Mouse (Mus musculus) midbrain, embryonic 13.5 days (tissue): ENCODE measurements at regions not wholly inside any gene's neighbourhood (a gene's known extent, or its start where the extent isn't known, plus 50 kb on each side); places are given as distances from the start of the nearest gene placed in this dataset.

Experiments
- ATAC-seq: fragments of 200-750 bp; cut with Nextera tagmentation; 2 replicates; pipeline ENCODE4 v1.8.0; 2017; ENCODE audit warnings: mild to moderate bottlenecking, moderate TSS enrichment, moderate library complexity
- H3K27ac ChIP-seq: fragments of 300-500 bp; sonication (generic); 2 replicates; pipeline ENCODE4 v1.5.1; 2015; ENCODE audit warnings: inconsistent platforms, mild to moderate bottlenecking, moderate library complexity
- H3K27me3 ChIP-seq: fragments of 300-500 bp; sonication (generic); 2 replicates; pipeline ENCODE4 v1.6.1; 2015; ENCODE audit warnings: mild to moderate bottlenecking, inconsistent platforms
- H3K36me3 ChIP-seq: fragments of 300-500 bp; sonication (generic); 2 replicates; pipeline ENCODE4 v1.6.1; 2015; ENCODE audit warnings: mild to moderate bottlenecking, inconsistent platforms
- H3K4me1 ChIP-seq: fragments of 300-500 bp; sonication (generic); replicated peaks from 2 replicates; pipeline ENCODE4 v1.6.1; 2015; ENCODE audit warnings: inconsistent platforms
- H3K4me2 ChIP-seq: fragments of 300-500 bp; sonication (generic); replicated peaks from 2 replicates; pipeline ENCODE4 v1.6.1; 2015; ENCODE audit warnings: moderate library complexity, mild to moderate bottlenecking, inconsistent platforms
- H3K4me3 ChIP-seq: fragments of 300-500 bp; sonication (generic); replicated peaks from 2 replicates; pipeline ENCODE4 v1.5.1; 2015; ENCODE audit warnings: mild to moderate bottlenecking, inconsistent platforms
- H3K9ac ChIP-seq: fragments of 300-500 bp; sonication (generic); replicated peaks from 2 replicates; pipeline ENCODE4 v1.6.1; 2015; ENCODE audit warnings: mild to moderate bottlenecking, inconsistent platforms
- H3K9me3 ChIP-seq: fragments of 300-500 bp; sonication (generic); 2 replicates; pipeline ENCODE4 v1.6.1; 2016; ENCODE audit warnings: mild to moderate bottlenecking, inconsistent platforms
- WGBS: fragments of 180-500 bp; shearing (Covaris S2); methylation state at CpG from one replicate; pipeline ENCODE4 v1.1.7; 2015; 5-methylcytosine and 5-hydroxymethylcytosine counted together

DNA sequence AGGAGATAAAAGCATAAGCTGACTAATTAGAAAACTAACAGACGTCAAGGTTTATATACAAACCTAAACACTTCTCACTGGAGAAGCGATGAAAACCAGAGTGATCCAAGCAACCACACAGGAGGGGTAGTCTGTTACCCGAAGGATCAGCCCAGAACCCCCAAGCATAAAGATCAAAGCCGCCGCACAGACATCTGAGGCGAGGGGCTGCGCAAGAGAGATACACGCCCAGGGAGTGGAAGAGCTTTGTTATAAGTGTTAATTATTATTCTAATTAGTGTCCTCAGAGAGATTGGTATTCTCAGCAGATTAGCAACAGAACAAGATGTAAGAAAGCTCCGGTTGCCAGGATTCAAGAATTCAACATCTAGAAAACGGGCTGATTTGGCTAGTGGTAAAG, 281.2 kb downstream of the Atp23 start:
- ATAC-seq, result peak; percentile 88
- WGBS, result 11% methylated on average over 10 of the region's 10 CpGs

DNA sequence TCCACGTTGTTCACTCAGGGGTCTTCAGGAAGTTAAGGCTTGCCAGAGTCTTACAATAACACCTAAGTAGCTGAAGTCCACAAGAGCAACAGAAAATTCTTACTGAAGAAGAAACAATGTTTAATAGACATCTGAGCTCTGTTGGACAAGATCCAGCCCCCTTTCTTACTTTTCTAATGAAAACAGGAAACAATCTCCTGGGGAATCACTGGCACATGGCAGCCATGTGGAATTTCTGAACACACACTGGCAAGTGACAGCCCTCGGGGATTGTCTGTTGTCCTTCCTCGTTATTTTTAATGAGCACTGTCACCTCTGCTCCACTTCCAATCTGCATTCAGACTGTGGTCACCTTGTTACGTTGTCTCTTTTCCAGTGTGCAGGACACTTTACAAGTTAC, 288.9 kb downstream of the Atp23 start:
- no peak overlapping the region for H3K4me3 ChIP-seq
- no peak overlapping the region for H3K27ac ChIP-seq
- ATAC-seq, result no peak
- H3K27me3 ChIP-seq, result no peaks in the 10 kb centered on the region
- WGBS, result 57% methylated on average over 4 of the region's 4 CpGs
- no peak overlapping the region for H3K4me2 ChIP-seq
- no peaks in the 10 kb centered on the region for H3K36me3 ChIP-seq
- 0 out of 2 replicates have a peak, but pooled peaks cover 3% of the 10 kb centered on the region for H3K4me1 ChIP-seq
- no peak overlapping the region for H3K9ac ChIP-seq
- no peaks in the 10 kb centered on the region for H3K9me3 ChIP-seq

More for the DNA sequence above, 281.2 kb downstream of the Atp23 start:
- Histone ChIP-seq H3K9me3 (no peaks in the 10 kb centered on the region), H3K4me3 (no peak overlapping the region), H3K27ac (peak overlapping the region; percentile 75), H3K36me3 (no peaks in the 10 kb centered on the region), H3K4me1 (peaks cover 28% of the 10 kb centered on the region), H3K27me3 (no peaks in the 10 kb centered on the region), H3K9ac (no peak overlapping the region), H3K4me2 (peak overlapping the region; percentile 30)

DNA sequence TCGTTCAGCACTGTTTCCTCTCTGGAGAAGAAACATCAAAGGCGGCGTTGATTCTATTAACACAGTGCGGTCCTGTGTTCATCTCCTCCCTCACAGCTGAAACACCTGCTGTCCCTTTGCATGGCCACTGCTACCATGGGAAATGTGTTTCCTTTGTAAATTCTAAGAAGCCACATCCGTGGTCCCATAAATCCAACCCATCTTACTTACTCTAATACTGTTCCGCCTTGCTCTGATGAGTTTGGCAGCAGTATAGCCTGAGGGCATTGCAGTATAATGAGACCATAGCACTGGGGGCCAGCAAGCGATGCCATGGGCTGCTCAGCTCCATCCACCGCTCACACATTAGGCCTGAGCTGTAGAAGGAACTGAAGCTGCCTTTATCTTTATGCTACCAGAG, 290.6 kb downstream of the Atp23 start:
- Histone ChIP-seq H3K36me3 (no peaks in the 10 kb centered on the region), H3K4me2 (no peak overlapping the region), H3K4me1 (0 out of 2 replicates have a peak, but pooled peaks cover 3% of the 10 kb centered on the region), H3K9ac (no peak overlapping the region), H3K27me3 (no peaks in the 10 kb centered on the region), H3K4me3 (no peak overlapping the region), H3K27ac (peak overlapping the region; percentile 51; the same call in 1 of the 2 replicates), H3K9me3 (no peaks in the 10 kb centered on the region; the same call in 1 of the 2 replicates)
- ATAC-seq, result peak; percentile 65; the same call in 1 of the 2 replicates
- WGBS, result 66% methylated on average over 8 of the region's 8 CpGs

DNA sequence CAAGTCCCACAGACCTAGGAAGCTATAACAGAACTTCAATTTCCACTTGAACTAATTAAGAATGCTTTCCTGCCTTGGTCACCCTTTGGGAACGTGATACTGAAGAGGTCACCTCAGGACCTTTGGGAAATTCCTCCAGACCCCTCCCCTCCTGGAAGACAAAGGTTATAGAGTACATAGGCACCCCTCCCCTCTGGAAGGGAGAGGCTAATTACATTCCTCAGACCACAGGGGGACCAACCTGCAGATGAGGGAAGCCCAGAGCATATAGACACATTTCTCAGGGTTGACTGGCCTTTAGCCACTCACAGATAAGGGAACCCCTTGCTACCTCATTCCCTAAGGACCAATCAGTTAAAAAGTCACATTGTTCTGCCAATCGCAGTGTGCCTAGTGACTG, 301.5 kb downstream of the Atp23 start:
- Histone ChIP-seq H3K27me3 (no peaks in the 10 kb centered on the region), H3K36me3 (no peaks in the 10 kb centered on the region), H3K4me2 (no peak overlapping the region), H3K27ac (no peak overlapping the region), H3K9me3 (peaks cover 4% of the 10 kb centered on the region; the same call in 1 of the 2 replicates), H3K9ac (no peak overlapping the region), H3K4me1 (no peaks in the 10 kb centered on the region), H3K4me3 (no peak overlapping the region)
- no peak for ATAC-seq
- 87% methylated on average over 2 of the region's 2 CpGs for WGBS

DNA sequence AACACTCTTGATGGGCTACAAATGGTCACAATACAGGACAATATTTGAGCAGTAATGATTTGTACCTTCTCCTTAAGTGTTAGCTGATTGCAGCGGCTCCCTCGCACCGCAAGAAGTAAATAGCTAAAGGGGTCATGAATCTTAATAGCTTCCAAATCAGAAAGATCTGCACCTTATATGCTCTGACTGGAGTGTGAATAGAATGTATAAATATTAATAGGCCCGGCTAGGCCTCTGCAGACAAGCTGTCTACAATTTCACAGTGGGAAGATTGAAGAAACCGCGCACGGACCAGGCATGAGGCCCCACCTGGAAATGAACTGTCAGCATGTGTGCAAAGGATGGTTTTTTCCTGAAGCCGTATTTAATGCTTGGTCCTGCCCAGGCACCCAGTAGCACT, 333.0 kb downstream of the Atp23 start:
- peak; percentile 86 for ATAC-seq
- 38% methylated on average over 8 of the region's 8 CpGs for WGBS
- no peaks in the 10 kb centered on the region for H3K36me3 ChIP-seq

DNA sequence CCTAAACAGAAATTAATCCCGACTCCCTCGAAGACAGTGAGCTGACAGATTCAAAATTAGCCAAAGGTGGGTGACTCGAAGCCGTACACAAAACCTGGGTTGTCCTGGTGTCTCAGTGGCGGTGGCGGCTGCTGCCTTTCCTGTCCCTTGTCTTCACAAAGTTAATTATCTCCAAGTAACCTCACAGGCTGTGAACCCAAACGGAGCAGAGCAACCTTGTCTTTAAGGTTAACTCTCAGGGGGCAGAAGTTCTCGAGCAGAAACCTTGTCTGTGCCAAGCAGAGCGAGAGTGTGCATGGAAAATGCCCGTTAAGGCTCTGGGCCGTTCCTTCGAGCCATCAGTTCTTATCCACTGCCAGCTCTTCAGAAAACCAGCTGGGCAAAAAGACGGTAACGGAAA, 335.8 kb downstream of the Atp23 start:
- peaks cover 10% of the 10 kb centered on the region for H3K4me1 ChIP-seq
- H3K9ac ChIP-seq, result no peak overlapping the region
- H3K4me2 ChIP-seq, result no peak overlapping the region
- H3K4me3 ChIP-seq, result no peak overlapping the region
- H3K27me3 ChIP-seq, result no peaks in the 10 kb centered on the region
- 86% methylated on average over 14 of the region's 14 CpGs for WGBS
- H3K27ac ChIP-seq, result no peak overlapping the region
- H3K9me3 ChIP-seq, result no peaks in the 10 kb centered on the region
- no peaks in the 10 kb centered on the region for H3K36me3 ChIP-seq
- no peak for ATAC-seq

More for the DNA sequence above, 333.0 kb downstream of the Atp23 start:
- Histone ChIP-seq H3K27me3 (no peaks in the 10 kb centered on the region), H3K9me3 (no peaks in the 10 kb centered on the region), H3K4me1 (peaks cover 10% of the 10 kb centered on the region), H3K9ac (no peak overlapping the region), H3K4me3 (no peak overlapping the region), H3K27ac (peak overlapping the region; percentile 70), H3K4me2 (no peak overlapping the region)

DNA sequence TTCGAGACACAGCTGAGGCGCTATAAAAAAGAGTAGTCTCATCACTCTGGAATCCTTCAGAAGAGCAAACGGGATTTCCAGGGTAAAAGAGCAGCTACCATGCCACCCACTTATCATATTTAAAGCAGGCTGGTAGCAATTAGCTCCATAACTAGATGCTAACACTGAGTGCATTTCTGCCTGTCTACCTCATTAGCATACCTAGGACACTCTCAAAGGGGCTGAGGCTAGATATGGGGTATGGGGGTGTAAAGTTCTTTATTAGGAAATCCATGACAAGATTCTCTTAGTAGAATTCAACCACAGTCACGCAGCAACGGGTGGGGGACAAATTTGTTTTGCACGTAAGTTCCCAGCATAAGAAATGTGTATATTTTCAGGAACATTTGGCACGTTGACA, 346.1 kb downstream of the Atp23 start:
- no peaks in the 10 kb centered on the region for H3K36me3 ChIP-seq
- H3K4me1 ChIP-seq, result no peaks in the 10 kb centered on the region
- H3K4me3 ChIP-seq, result no peak overlapping the region
- no peak overlapping the region for H3K9ac ChIP-seq
- 84% methylated on average over 7 of the region's 7 CpGs for WGBS
- no peak overlapping the region for H3K4me2 ChIP-seq
- ATAC-seq, result no peak
- no peaks in the 10 kb centered on the region for H3K9me3 ChIP-seq
- H3K27ac ChIP-seq, result no peak overlapping the region
- H3K27me3 ChIP-seq, result no peaks in the 10 kb centered on the region

DNA sequence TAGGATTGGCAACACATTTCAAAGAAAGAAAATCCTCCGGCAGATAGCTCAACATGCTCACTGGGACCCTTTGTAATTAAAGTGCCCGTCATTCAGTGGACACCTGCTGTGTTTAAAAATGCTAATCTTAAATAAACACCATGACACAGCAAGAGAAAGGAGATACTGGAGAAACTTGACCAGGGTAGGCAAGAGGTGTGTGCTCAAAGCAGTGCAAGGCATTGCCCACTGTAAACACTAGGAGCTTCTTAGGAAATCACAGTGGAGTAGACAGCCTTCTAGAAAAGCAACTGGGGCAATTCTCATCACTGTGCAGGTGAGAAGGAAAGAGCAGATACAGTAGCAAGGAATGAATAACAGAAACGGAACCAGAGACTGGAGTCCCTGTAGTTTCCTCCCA, 369.2 kb downstream of the Atp23 start:
- no peaks in the 10 kb centered on the region for H3K36me3 ChIP-seq
- peaks cover 34% of the 10 kb centered on the region for H3K4me1 ChIP-seq
- no peak overlapping the region for H3K4me2 ChIP-seq
- H3K27me3 ChIP-seq, result no peaks in the 10 kb centered on the region
- no peaks in the 10 kb centered on the region for H3K9me3 ChIP-seq
- ATAC-seq, result 0 out of 2 replicates have a peak, but pooled peaks have one; percentile 37
- no peak overlapping the region for H3K9ac ChIP-seq
- H3K4me3 ChIP-seq, result no peak overlapping the region
- 28% methylated on average over 3 of the region's 3 CpGs for WGBS
- peak overlapping the region; percentile 16; the same call in 1 of the 2 replicates for H3K27ac ChIP-seq

DNA sequence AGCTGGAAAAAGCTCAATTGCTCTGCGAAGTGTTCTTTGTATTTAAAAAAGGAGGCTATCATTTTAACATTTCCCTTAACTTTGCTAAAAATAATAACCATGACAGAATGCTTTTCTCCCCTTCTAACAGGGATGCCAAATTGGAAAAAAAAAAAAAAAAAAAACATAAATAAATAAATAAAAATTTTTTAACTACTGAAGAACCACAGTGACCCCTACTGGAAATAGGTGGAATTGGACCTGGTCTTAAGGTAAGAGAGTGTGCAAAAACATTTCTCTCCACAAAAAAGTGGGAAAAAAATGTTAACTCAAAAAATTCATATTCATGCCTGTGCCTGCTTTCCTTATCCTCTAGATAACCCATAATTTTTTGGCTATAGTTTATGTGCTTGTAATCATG, 369.8 kb downstream of the Atp23 start:
- WGBS, result 64% methylated on average over 1 of the region's 1 CpGs
- ATAC-seq, result no peak
- Histone ChIP-seq H3K36me3 (no peaks in the 10 kb centered on the region), H3K9ac (no peak overlapping the region), H3K9me3 (no peaks in the 10 kb centered on the region), H3K27me3 (no peaks in the 10 kb centered on the region), H3K4me2 (no peak overlapping the region), H3K27ac (no peak overlapping the region), H3K4me1 (peaks cover 29% of the 10 kb centered on the region), H3K4me3 (no peak overlapping the region)

DNA sequence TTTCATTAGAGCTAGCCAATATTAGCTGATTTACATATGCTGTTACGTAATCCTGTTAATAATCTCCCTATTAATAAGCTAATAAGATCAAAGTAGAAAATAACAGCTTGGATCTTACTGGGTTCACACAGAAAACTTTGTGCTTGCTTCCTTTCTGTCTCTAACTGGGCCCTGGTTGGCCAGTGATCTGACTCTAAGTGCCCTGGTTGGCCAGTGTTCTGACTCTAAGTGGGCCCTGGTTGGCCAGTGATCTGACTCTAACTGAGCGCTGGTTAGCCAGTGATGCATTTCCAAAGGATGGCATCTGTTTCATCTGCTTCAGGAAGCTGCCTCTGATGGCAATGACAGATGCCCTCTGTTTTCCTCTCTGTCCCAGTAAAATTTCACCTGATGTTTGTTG, 372.4 kb downstream of the Atp23 start:
- H3K9ac ChIP-seq, result no peak overlapping the region
- H3K27me3 ChIP-seq, result no peaks in the 10 kb centered on the region
- H3K9me3 ChIP-seq, result no peaks in the 10 kb centered on the region
- ATAC-seq, result no peak
- peaks cover 26% of the 10 kb centered on the region for H3K4me1 ChIP-seq
- H3K36me3 ChIP-seq, result no peaks in the 10 kb centered on the region
- H3K4me2 ChIP-seq, result no peak overlapping the region
- no peak overlapping the region for H3K27ac ChIP-seq
- no peak overlapping the region for H3K4me3 ChIP-seq
- WGBS, result 81% methylated on average over 2 of the region's 2 CpGs

DNA sequence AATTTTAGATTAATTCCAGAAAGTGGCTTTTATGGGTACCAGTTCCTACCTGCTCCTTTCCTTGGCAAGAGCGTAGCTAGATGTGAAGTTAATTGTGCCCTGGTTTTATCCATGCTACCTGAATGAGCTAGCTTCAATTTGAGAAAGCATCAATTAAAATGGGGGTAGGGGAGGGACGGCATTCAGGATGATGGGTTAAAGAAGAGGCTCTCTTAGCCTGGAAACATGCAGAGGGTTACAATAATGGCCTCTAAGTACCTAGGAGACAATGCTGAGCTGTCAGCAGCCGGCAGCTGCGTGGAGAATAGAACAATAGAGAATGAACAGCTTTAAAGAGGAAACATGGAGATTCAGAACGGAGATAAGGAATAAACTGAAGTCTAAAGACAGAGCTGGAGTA, 375.0 kb downstream of the Atp23 start:
- no peak overlapping the region for H3K27ac ChIP-seq

DNA sequence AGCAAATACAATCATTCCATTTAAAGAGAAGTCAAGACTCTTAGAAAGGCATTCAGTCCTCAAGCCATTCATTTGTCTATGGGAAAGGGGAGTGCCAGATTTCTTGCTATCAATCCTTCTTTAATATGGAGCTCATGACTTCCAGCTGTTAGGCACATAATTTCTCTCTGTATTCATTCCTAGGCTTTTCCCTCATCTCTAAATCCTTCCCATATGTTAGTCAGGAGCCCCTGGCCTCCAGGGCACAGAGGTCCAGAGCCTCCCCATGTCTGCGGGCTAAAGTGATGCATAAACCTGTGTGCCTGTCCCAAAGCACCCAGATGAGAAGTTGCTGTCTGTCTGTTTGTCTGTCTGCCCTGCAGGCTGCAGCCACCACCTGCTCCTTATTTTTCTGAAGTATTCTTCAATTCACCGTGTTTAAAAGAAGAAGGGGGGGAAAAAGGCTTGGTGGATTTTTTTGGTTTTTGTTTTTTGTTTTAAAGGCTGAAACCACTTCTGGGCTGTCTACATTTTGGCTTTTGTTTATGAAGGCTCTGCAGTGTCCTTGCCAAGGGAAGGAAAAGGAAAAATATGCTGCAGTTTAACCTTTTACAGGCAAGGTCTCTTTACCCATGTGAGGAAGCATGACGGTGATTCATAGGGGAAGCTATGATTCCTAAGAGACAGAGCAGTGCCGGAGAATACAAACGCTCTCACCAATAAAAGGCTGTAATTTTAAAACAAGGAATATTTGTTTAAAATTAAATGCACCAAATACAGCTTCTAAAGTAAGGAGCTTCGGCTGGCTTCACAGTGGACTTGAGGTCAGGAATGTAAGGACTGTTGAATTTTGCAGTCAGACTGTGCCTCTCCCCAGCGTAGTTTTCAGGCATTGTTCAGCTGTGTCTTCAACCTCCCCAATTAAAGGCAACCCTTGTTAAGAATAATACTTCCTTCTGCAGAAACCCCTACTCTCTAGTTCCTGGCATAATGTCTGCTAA, 379.0 kb downstream of the Atp23 start:
- no peak for ATAC-seq
- H3K9me3 ChIP-seq, result 0 out of 2 replicates have a peak, but pooled peaks cover 4% of the 10 kb centered on the region
- H3K9ac ChIP-seq, result no peak overlapping the region
- no peak overlapping the region for H3K4me3 ChIP-seq
- H3K27ac ChIP-seq, result no peak overlapping the region
- H3K4me2 ChIP-seq, result no peak overlapping the region
- H3K27me3 ChIP-seq, result no peaks in the 10 kb centered on the region
- WGBS, result 47% methylated on average over 7 of the region's 7 CpGs
- H3K36me3 ChIP-seq, result no peaks in the 10 kb centered on the region
- H3K4me1 ChIP-seq, result peaks cover 23% of the 10 kb centered on the region

More for the DNA sequence above, 375.0 kb downstream of the Atp23 start:
- 16% methylated on average over 5 of the region's 5 CpGs for WGBS
- no peaks in the 10 kb centered on the region for H3K36me3 ChIP-seq
- peaks cover 28% of the 10 kb centered on the region for H3K4me1 ChIP-seq
- no peak overlapping the region for H3K9ac ChIP-seq
- no peak overlapping the region for H3K4me3 ChIP-seq
- H3K9me3 ChIP-seq, result no peaks in the 10 kb centered on the region
- H3K4me2 ChIP-seq, result no peak overlapping the region
- peak; percentile 48; the same call in 1 of the 2 replicates for ATAC-seq
- no peaks in the 10 kb centered on the region for H3K27me3 ChIP-seq
